Comparison of ENCODE assay signal across 9 mouse cellular contexts in the genomic region with DNA sequence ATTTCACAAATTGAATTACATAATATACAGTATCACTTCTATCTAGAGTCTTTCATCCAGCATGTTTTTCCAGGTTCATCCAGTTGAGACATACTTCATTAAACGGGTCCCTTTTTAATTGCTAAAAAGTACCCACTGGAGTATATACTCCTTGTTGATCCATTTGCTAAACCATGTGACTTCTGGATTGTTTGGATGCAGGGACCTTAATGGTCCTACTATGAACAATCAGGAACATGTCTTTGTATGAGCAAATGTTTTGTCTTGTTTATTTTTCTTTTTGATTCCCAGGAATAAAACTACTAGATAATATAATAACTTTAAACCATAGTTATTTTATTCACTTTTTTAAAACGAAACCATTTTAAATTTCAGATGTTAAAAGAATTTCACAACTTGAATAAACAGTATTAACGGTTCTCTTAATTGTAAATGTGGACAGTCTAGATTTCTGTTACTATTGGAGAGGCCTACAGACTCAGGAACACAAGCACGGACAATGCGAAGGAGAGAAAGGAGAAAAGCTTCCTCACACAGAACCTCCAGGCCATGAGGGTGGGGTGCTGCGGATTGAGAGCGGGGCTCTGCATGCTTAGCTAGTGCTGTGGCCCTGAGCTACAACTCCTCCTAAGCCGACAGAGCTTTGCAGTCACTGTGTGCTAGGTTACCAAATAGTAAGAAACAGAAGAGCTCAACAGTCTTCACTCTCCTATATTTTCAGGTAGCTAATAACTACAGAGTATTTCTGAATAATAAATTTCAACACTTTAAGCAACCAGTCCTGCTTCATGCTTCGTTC. TPM values are rescaled to one million over a fixed set of nuclear protein-coding genes. Genes with fewer than 3 reads are reported as not detected.
DNase-seq lines count a peak whose midpoint lies in the region; ATAC-seq lines count a peak whose summit lies in the region.
"Had no signal": no experiment of that assay in that cellular context is flagged by ENCODE, and none has a peak within 500 bp of the region (broad histone marks: within the 10 kb centered on the region; RNA-seq: fewer than 3 reads in every experiment).

No protein-coding gene starts in this region.

- 0 out of 2 replicates have a peak overlapping the region, but pooled peaks have one; percentile 20 for H3K9ac ChIP-seq in midbrain, embryonic 12.5 days (replicated peaks)
- H3K9ac ChIP-seq in midbrain, embryonic 11.5 days (ENCODE audit: low read length) = no peak overlapping the region
- H3K9ac ChIP-seq in limb, embryonic 11.5 days (ENCODE audit: low read length) = no peak overlapping the region
- H3K9ac ChIP-seq in stomach, embryonic 16.5 days (ENCODE audit: low read length) = peak overlapping the region; percentile 50

- intact Hi-C loops in left cerebral cortex, postnatal 4 days (cut with DNase I) = no loop called here

- no peak overlapping the region for H3K27ac ChIP-seq in midbrain, embryonic 12.5 days (replicated peaks)
- no peak overlapping the region for H3K27ac ChIP-seq in midbrain, embryonic 11.5 days (ENCODE audit: low read depth, low read length)
- no peak overlapping the region for H3K27ac ChIP-seq in limb, embryonic 11.5 days (replicated peaks; ENCODE audit: low read depth, low read length)
- peak overlapping the region; percentile 28 for H3K27ac ChIP-seq in stomach, embryonic 16.5 days (ENCODE audit: low read length)

- no peaks in the 10 kb centered on the region for H3K36me3 ChIP-seq in midbrain, embryonic 12.5 days
- no peaks in the 10 kb centered on the region for H3K36me3 ChIP-seq in midbrain, embryonic 11.5 days (ENCODE audit: control insufficient read depth, insufficient read depth, low read length)
- peaks cover 2% of the 10 kb centered on the region; the same call in 1 of the 2 replicates for H3K36me3 ChIP-seq in limb, embryonic 11.5 days (ENCODE audit: control insufficient read depth, insufficient read depth, low read length)
- no peaks in the 10 kb centered on the region for H3K36me3 ChIP-seq in stomach, embryonic 16.5 days (ENCODE audit: control insufficient read depth, insufficient read depth, low read length)

- H3K27me3 ChIP-seq in midbrain, embryonic 12.5 days = no peaks in the 10 kb centered on the region
- H3K27me3 ChIP-seq in midbrain, embryonic 11.5 days (ENCODE audit: control insufficient read depth, insufficient read depth, low read length) = no peaks in the 10 kb centered on the region
- H3K27me3 ChIP-seq in limb, embryonic 11.5 days (ENCODE audit: control insufficient read depth, insufficient read depth, low read length) = no peaks in the 10 kb centered on the region
- H3K27me3 ChIP-seq in stomach, embryonic 16.5 days (ENCODE audit: control insufficient read depth, insufficient read depth, low read length) = no peaks in the 10 kb centered on the region

- no peak for ATAC-seq in midbrain, embryonic 12.5 days (ENCODE audit: low FRiP score, low read depth)
- ATAC-seq in midbrain, embryonic 11.5 days (ENCODE audit: low FRiP score) = no peak
- no peak for ATAC-seq in limb, embryonic 11.5 days (ENCODE audit: insufficient number of reproducible peaks, low FRiP score, low TSS enrichment, low read depth)
- no peak for ATAC-seq in stomach, embryonic 16.5 days (ENCODE audit: insufficient read depth, low FRiP score)

- 75% methylated on average over 9 of the region's 9 CpGs for WGBS in midbrain, embryonic 12.5 days
- 84% methylated on average over 9 of the region's 9 CpGs for WGBS in midbrain, embryonic 11.5 days
- WGBS in limb, embryonic 11.5 days = 84% methylated on average over 9 of the region's 9 CpGs
- 58% methylated on average over 9 of the region's 9 CpGs for WGBS in stomach, embryonic 16.5 days

- 0 out of 2 replicates have a peak overlapping the region, but pooled peaks have one; percentile 19 for H3K4me2 ChIP-seq in midbrain, embryonic 12.5 days (replicated peaks)
- no peak overlapping the region for H3K4me2 ChIP-seq in midbrain, embryonic 11.5 days
- H3K4me2 ChIP-seq in limb, embryonic 11.5 days (ENCODE audit: low read depth, severe bottlenecking) = peak overlapping the region; percentile 24
- peak overlapping the region; percentile 48 for H3K4me2 ChIP-seq in stomach, embryonic 16.5 days (ENCODE audit: low read depth, low read length)

- peaks cover 13% of the 10 kb centered on the region for H3K4me1 ChIP-seq in midbrain, embryonic 12.5 days
- peaks cover 3% of the 10 kb centered on the region for H3K4me1 ChIP-seq in midbrain, embryonic 11.5 days (ENCODE audit: control insufficient read depth, insufficient read depth, low read length)
- H3K4me1 ChIP-seq in limb, embryonic 11.5 days (ENCODE audit: control insufficient read depth, insufficient read depth, low read length) = no peaks in the 10 kb centered on the region
- peaks cover 9% of the 10 kb centered on the region for H3K4me1 ChIP-seq in stomach, embryonic 16.5 days (ENCODE audit: control insufficient read depth, insufficient read depth, low read length)

- DNase-seq in adrenal gland, adult 2 months = peak; percentile 35
- no peak for DNase-seq in adrenal gland, postnatal 4 days (ENCODE audit: low spot score in 2 of 2)
- no peak for DNase-seq in midbrain, embryonic 11.5 days (ENCODE audit: low spot score, missing footprints)
- DNase-seq in limb, embryonic 11.5 days (ENCODE audit: low spot score) = no peak
- no peak for DNase-seq in left cerebral cortex, postnatal 4 days
- DNase-seq in cerebellum, adult 9-11 months = no peak

- no peaks in the 10 kb centered on the region for H3K9me3 ChIP-seq in midbrain, embryonic 12.5 days
- H3K9me3 ChIP-seq in midbrain, embryonic 11.5 days (ENCODE audit: control insufficient read depth, low read length) = no peaks in the 10 kb centered on the region
- no peaks in the 10 kb centered on the region for H3K9me3 ChIP-seq in limb, embryonic 11.5 days (ENCODE audit: control insufficient read depth, low read length)
- H3K9me3 ChIP-seq in stomach, embryonic 16.5 days (replicated peaks; ENCODE audit: control insufficient read depth, low read length) = no peaks in the 10 kb centered on the region

- no peak overlapping the region for H3K4me3 ChIP-seq in midbrain, embryonic 12.5 days
- no peak overlapping the region for H3K4me3 ChIP-seq in midbrain, embryonic 11.5 days (ENCODE audit: low read depth, low read length)
- H3K4me3 ChIP-seq in limb, embryonic 11.5 days (ENCODE audit: low read depth, low read length) = peak overlapping the region; percentile 1; the same call in 1 of the 2 replicates
- H3K4me3 ChIP-seq in stomach, embryonic 16.5 days (replicated peaks; ENCODE audit: low read length) = peak overlapping the region; percentile 31

RNA-seq across cellular contexts. Expression of gene Dnajb4, which starts 19.2 kb away (rescaled TPM):
- total RNA-seq in adrenal gland, adult 2 months (2021) = 10 to 100 TPM; 44.1 to 63.9 TPM
- 4.1 and 4.4 TPM in 2 replicates for polyA plus RNA-seq in adrenal gland, adult 2 months (2012; rRNA removed)
- 10 to 100 TPM; 40.6 to 41.5 TPM for total RNA-seq in adrenal gland, postnatal 4 days (2021)
- polyA plus RNA-seq in midbrain, embryonic 12.5 days (2016; fragmentation: Nextera tagmentation; extraction: Ambion mirVana) = 27.4 and 31.2 TPM in 2 replicates
- polyA plus RNA-seq in midbrain, embryonic 11.5 days (2014; fragmentation: Nextera tagmentation; extraction: Ambion mirVana) = 26.6 and 29.0 TPM in 2 replicates
- 32.4 and 33.2 TPM in 2 replicates for polyA plus RNA-seq in limb, embryonic 11.5 days (2014; fragmentation: Nextera tagmentation; extraction: Ambion mirVana)
- polyA plus RNA-seq in stomach, embryonic 16.5 days (2015; fragmentation: Nextera tagmentation; extraction: Ambion mirVana) = 38.9 and 39.8 TPM in 2 replicates
- total RNA-seq in left cerebral cortex, postnatal 4 days (2021) = 10 to 100 TPM; 38.4 to 42.9 TPM

RNA-seq across cellular contexts. Expression of gene Fubp1, which starts 19.3 kb away (rescaled TPM):
- 100 to 1,000 TPM; 118 to 137 TPM for total RNA-seq in adrenal gland, adult 2 months (2021)
- 71.8 and 97.5 TPM in 2 replicates for polyA plus RNA-seq in adrenal gland, adult 2 months (2012; rRNA removed)
- 100 to 1,000 TPM; 158 to 202 TPM for total RNA-seq in adrenal gland, postnatal 4 days (2021)
- polyA plus RNA-seq in midbrain, embryonic 12.5 days (2016; fragmentation: Nextera tagmentation; extraction: Ambion mirVana) = 393 and 419 TPM in 2 replicates
- polyA plus RNA-seq in midbrain, embryonic 11.5 days (2014; fragmentation: Nextera tagmentation; extraction: Ambion mirVana) = 452 and 457 TPM in 2 replicates
- 452 and 482 TPM in 2 replicates for polyA plus RNA-seq in limb, embryonic 11.5 days (2014; fragmentation: Nextera tagmentation; extraction: Ambion mirVana)
- polyA plus RNA-seq in stomach, embryonic 16.5 days (2015; fragmentation: Nextera tagmentation; extraction: Ambion mirVana) = 156 and 169 TPM in 2 replicates
- 100 to 1,000 TPM; 216 to 229 TPM for total RNA-seq in left cerebral cortex, postnatal 4 days (2021)

RNA-seq across cellular contexts. Expression of gene Gipc2, which starts 24.8 kb away (rescaled TPM):
- total RNA-seq in adrenal gland, adult 2 months (2021) = 1 to 10 TPM in 1 of 2 experiments, under 1 TPM in 1; 0.52 to 1.1 TPM
- polyA plus RNA-seq in adrenal gland, adult 2 months (2012; rRNA removed) = 0.11 and 0.20 TPM in 2 replicates
- 1 to 10 TPM in 1 of 2 experiments, under 1 TPM in 1; 0.76 to 5.0 TPM for total RNA-seq in adrenal gland, postnatal 4 days (2021)
- 1.5 and 2.4 TPM in 2 replicates for polyA plus RNA-seq in midbrain, embryonic 12.5 days (2016; fragmentation: Nextera tagmentation; extraction: Ambion mirVana)
- polyA plus RNA-seq in midbrain, embryonic 11.5 days (2014; fragmentation: Nextera tagmentation; extraction: Ambion mirVana) = 1.5 and 2.1 TPM in 2 replicates
- 3.0 and 3.3 TPM in 2 replicates for polyA plus RNA-seq in limb, embryonic 11.5 days (2014; fragmentation: Nextera tagmentation; extraction: Ambion mirVana)
- polyA plus RNA-seq in stomach, embryonic 16.5 days (2015; fragmentation: Nextera tagmentation; extraction: Ambion mirVana) = 56.1 and 59.9 TPM in 2 replicates
- total RNA-seq in left cerebral cortex, postnatal 4 days (2021) = 1 to 10 TPM; 4.0 to 7.3 TPM
- total RNA-seq: monocyte, adult 5-6 weeks had no signal

Comparison
In these comparisons a context has a peak if more than half of its experiments do, and no peak if none do; other contexts are left out.
1. H3K9ac ChIP-seq: peak in midbrain, embryonic 12.5 days (single experiment) and stomach, embryonic 16.5 days (single experiment); none in midbrain, embryonic 11.5 days (single experiment) and limb, embryonic 11.5 days (single experiment).
2. H3K4me3 ChIP-seq: peak in limb, embryonic 11.5 days (single experiment) and stomach, embryonic 16.5 days (single experiment); none in midbrain, embryonic 12.5 days (single experiment) and midbrain, embryonic 11.5 days (single experiment).
3. RNA of gene Gipc2, which starts 24.8 kb away (polyA plus RNA-seq): 56.1 to 59.9 TPM in stomach, embryonic 16.5 days; 3.0 to 3.3 TPM in limb, embryonic 11.5 days, 1.5 to 2.4 TPM in midbrain, embryonic 12.5 days, 1.5 to 2.1 TPM in midbrain, embryonic 11.5 days and 0.11 to 0.20 TPM in adrenal gland, adult 2 months; every median in the first group is over 10 times any median in the second.